Mouse (Mus musculus): ENCODE data around the gene Ppm1m. TPM values are rescaled to one million over a fixed set of nuclear protein-coding genes. Genes with fewer than 3 reads are reported as not detected.

Gene Ppm1m
- polyA plus RNA-seq, 1 experiment: 28.5 TPM

DNA sequence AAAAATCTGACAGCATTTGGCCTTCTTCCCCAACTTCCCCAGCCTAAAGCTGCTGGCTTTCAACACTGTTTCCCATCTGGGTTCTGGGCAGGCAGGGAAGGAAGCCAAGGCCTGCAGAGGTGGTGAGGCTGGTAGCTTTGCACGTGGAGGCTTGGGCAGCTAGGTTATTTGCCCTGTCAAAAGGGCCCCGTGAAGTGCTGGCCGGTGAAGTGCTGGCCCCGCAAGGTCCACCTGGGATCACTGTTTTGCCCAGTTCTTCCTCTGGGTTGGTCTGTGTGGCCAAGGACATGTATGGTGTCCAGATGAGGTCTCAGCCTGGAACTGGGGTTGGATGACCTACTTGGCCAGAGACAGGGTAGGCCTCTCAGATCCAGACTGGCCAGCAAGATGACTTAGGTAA, 10.4 kb upstream of the Ppm1m start:
- H3K36me3 ChIP-seq (ENCODE audit: control insufficient read depth, insufficient read depth, low read length): peaks cover 2% of the 10 kb centered on the region; the same call in 1 of the 2 replicates
- WGBS: 97% methylated on average over 4 of the region's 4 CpGs
- H3K27ac ChIP-seq (ENCODE audit: insufficient read depth, low read depth, low read length): no peak overlapping the region
- TF ChIP-seq POLR2A (IDR thresholded peaks at IDR 0.05; ENCODE audit: low read depth, low read length) (no peak), CTCF (conservative IDR thresholded peaks at IDR 0.05; ENCODE audit: insufficient read depth, insufficient read length, low read depth, low read length) (no peak)
- DNase-seq: no peak
- no peak overlapping the region for H3K4me3 ChIP-seq (ENCODE audit: insufficient read depth, low read depth, low read length)
- 0 out of 2 replicates have a peak, but pooled peaks cover 5% of the 10 kb centered on the region for H3K4me1 ChIP-seq (ENCODE audit: control insufficient read depth, insufficient read depth, low read length)
- H3K27me3 ChIP-seq (replicated peaks; ENCODE audit: control insufficient read depth, insufficient read depth, low read length): no peaks in the 10 kb centered on the region

DNA sequence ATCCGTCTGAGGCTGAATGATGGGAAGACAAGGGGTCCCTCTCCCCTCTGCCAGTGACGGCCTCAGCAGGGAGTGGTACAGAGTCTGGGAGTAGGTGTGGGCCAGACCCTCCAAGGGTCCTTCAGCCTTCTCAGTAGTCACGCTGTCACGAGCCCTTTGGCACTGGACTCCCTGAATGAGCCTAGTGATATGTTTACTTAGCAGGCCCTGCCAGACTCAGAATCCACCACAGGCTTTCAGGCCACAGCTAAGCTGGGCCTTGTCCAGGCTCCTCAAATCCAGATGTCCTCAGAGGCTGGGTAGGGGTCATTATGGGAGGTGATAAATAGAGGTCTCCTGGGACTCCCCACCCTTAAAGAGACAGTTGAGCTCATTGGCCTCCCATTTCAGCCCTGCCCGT, 8.6 kb upstream of the Ppm1m start:
- 75% methylated on average over 5 of the region's 5 CpGs for WGBS
- no peak for DNase-seq
- no peaks in the 10 kb centered on the region for H3K36me3 ChIP-seq (ENCODE audit: control insufficient read depth, insufficient read depth, low read length)
- H3K27ac ChIP-seq (ENCODE audit: insufficient read depth, low read depth, low read length): no peak overlapping the region
- no peaks in the 10 kb centered on the region for H3K27me3 ChIP-seq (replicated peaks; ENCODE audit: control insufficient read depth, insufficient read depth, low read length)
- H3K4me1 ChIP-seq (ENCODE audit: control insufficient read depth, insufficient read depth, low read length): peaks cover 11% of the 10 kb centered on the region
- no peak for TF ChIP-seq POLR2A (IDR thresholded peaks at IDR 0.05; ENCODE audit: low read depth, low read length)
- TF ChIP-seq CTCF (conservative IDR thresholded peaks at IDR 0.05; ENCODE audit: insufficient read depth, insufficient read length, low read depth, low read length): no peak
- H3K4me3 ChIP-seq (ENCODE audit: insufficient read depth, low read depth, low read length): no peak overlapping the region

DNA sequence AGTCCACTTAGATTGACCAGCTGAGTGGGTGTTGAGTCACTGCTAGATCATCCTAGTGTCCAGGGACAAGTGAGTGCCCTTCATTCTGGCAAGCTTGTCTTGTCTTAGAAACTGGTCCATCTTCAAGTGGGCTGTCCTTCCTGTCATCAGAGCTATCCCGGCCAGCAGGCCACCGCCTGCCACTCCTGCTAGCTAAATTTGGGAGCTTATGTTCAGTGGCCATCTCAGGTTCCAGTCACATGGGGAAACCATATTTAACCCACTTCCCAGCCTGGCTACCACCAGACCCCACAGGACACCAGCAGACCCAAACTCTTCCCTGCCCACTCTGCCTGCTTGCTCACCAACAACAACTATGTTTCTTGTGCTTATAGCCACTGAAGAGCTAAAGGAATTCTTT, 7.0 kb upstream of the Ppm1m start:
- Histone ChIP-seq H3K27me3 (replicated peaks; ENCODE audit: control insufficient read depth, insufficient read depth, low read length) (no peaks in the 10 kb centered on the region), H3K4me1 (ENCODE audit: control insufficient read depth, insufficient read depth, low read length) (peaks cover 15% of the 10 kb centered on the region), H3K4me3 (ENCODE audit: insufficient read depth, low read depth, low read length) (no peak overlapping the region), H3K27ac (ENCODE audit: insufficient read depth, low read depth, low read length) (no peak overlapping the region), H3K36me3 (ENCODE audit: control insufficient read depth, insufficient read depth, low read length) (no peaks in the 10 kb centered on the region)
- DNase-seq: no peak
- 80% methylated on average over 2 of the region's 2 CpGs for WGBS
- TF ChIP-seq CTCF (conservative IDR thresholded peaks at IDR 0.05; ENCODE audit: insufficient read depth, insufficient read length, low read depth, low read length) (no peak), POLR2A (IDR thresholded peaks at IDR 0.05; ENCODE audit: low read depth, low read length) (no peak)

DNA sequence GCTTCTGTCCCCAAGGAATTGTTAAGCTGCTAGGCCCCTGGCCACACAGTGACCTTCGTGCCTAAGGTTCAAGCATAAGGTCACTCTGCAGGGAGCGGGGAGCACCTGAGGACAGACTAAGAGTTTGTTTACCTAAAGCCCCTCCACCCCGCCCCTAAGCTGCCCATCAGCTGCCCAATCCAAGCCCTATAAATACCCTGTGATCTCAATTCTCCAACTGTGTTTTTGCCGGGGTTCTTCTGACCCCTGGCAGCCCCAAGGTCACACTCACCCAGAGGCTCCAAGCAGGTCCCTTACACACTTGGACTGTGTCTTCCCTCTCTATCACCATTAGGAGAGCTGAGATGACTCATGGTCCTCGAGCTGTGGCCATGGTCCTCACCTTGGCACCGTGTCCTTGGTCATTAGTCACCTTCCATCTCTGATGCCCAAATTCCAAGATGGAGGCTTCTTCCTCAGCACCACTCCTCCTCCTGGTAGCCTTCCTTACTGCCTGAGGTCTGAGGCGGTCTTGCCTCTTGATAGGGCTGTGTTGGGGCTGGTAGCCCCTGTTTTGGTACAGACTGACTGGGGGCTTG, 6.3 kb upstream of the Ppm1m start:
- Histone ChIP-seq H3K4me3 (ENCODE audit: insufficient read depth, low read depth, low read length) (no peak overlapping the region), H3K4me1 (ENCODE audit: control insufficient read depth, insufficient read depth, low read length) (peaks cover 12% of the 10 kb centered on the region), H3K36me3 (ENCODE audit: control insufficient read depth, insufficient read depth, low read length) (no peaks in the 10 kb centered on the region), H3K27me3 (replicated peaks; ENCODE audit: control insufficient read depth, insufficient read depth, low read length) (no peaks in the 10 kb centered on the region), H3K27ac (ENCODE audit: insufficient read depth, low read depth, low read length) (no peak overlapping the region)
- 84% methylated on average over 7 of the region's 7 CpGs for WGBS
- DNase-seq: no peak
- no peak for TF ChIP-seq POLR2A (IDR thresholded peaks at IDR 0.05; ENCODE audit: low read depth, low read length)
- TF ChIP-seq CTCF (conservative IDR thresholded peaks at IDR 0.05; ENCODE audit: insufficient read depth, insufficient read length, low read depth, low read length): no peak

DNA sequence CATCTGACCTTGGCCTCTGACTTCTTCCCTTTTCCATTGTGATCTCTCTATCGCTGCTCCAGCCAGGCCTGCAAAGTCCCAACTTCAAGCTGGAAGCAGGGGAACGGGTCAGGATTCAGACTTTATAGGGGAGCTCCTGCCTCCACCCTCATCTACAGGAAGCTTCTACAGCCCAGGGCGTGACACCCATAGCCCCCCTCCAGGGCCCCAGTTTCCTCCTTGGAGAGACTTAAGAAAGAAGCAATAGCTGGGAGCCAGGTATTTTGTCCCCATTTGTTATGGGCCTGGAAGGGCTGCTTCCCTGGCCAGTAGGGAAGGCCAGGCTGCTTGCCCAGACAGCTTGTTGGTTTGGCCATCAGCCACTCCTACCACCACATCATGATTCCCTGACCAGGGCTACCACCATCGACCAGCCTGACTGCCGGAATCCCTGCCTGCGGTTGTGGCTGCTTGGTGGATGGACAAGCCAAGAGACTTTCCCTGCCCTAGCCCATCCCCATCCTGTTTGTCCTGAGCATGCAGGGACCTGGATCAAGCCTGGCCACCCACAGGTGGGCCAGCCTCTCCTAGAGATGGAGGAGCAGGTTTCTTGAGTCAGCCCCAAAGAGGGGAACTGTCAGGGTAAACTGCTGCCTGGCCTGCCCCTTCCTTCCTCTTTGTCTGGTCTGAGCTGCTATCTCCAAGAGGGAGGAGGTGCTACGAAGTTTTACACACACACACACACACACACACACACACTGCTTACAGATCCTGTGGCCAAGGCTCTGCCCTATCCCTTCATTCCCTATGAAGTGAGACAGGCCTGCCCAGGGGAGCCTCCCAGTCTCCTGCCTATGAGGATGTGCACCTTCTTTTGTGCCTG, 4.7 kb upstream of the Ppm1m start:
- no peak for DNase-seq
- Histone ChIP-seq H3K4me3 (ENCODE audit: insufficient read depth, low read depth, low read length) (no peak overlapping the region), H3K36me3 (ENCODE audit: control insufficient read depth, insufficient read depth, low read length) (no peaks in the 10 kb centered on the region), H3K27me3 (replicated peaks; ENCODE audit: control insufficient read depth, insufficient read depth, low read length) (no peaks in the 10 kb centered on the region), H3K4me1 (ENCODE audit: control insufficient read depth, insufficient read depth, low read length) (peaks cover 12% of the 10 kb centered on the region), H3K27ac (ENCODE audit: insufficient read depth, low read depth, low read length) (no peak overlapping the region)
- TF ChIP-seq CTCF (conservative IDR thresholded peaks at IDR 0.05; ENCODE audit: insufficient read depth, insufficient read length, low read depth, low read length) (no peak), POLR2A (IDR thresholded peaks at IDR 0.05; ENCODE audit: low read depth, low read length) (no peak)
- 68% methylated on average over 7 of the region's 7 CpGs for WGBS

DNA sequence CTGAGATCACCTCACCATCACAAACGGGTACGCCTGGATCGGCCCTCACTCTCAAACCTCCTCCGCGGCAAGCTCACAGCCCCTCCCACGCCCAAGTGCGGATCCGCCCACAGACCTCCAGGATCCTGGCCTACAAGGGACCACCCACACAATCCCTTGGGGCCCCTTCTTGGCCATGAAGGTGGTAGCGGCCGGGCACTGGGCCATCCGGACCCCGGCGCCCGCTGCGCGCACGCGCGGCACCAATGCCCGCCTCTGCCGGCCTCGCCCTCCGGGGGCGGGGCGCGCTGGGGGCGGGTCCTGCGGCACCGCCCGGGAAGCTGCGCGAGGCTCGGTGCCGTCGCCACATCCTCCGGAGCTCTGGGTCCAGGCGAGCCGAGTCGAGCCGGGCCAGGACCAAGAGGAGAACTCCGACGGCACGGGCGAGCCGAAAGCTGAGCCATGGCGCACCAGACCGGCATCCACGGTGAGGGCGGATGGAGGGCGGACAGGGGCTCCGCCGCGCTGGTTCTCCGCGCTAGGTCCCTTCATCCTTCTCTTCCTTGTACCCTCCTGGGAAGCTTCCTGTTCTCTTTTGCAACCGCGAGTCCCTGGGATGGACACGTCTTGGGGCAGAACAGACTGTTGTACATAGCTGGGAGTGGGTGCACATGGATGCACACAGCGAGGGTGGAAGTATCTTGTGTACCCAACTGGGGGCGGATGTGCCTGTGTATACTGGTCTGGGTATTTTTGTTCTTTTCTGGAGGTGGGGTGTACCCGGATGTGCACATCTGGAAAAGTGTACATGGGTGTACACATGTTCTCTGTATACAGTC, 3.5 kb upstream of the Ppm1m start, which contains the start of gene Twf2:
Gene Twf2, plus strand, starts transcription at position 290 of the 818 bp plus-strand sequence.
- no peaks in the 10 kb centered on the region for H3K36me3 ChIP-seq (ENCODE audit: control insufficient read depth, insufficient read depth, low read length)

More for the DNA sequence above, 3.5 kb upstream of the Ppm1m start, which contains the start of gene Twf2:
- Histone ChIP-seq H3K4me1 (ENCODE audit: control insufficient read depth, insufficient read depth, low read length) (peaks cover 12% of the 10 kb centered on the region), H3K27me3 (replicated peaks; ENCODE audit: control insufficient read depth, insufficient read depth, low read length) (no peaks in the 10 kb centered on the region), H3K27ac (ENCODE audit: insufficient read depth, low read depth, low read length) (peak within 1 kb of the TSS; percentile 76), H3K4me3 (ENCODE audit: insufficient read depth, low read depth, low read length) (peak within 1 kb of the TSS; percentile 83)
- WGBS: 2% methylated on average over 61 of the region's 61 CpGs
- TF ChIP-seq CTCF (conservative IDR thresholded peaks at IDR 0.05; ENCODE audit: insufficient read depth, insufficient read length, low read depth, low read length): no peak
- TF ChIP-seq POLR2A (IDR thresholded peaks at IDR 0.05; ENCODE audit: low read depth, low read length): no peak
- DNase-seq: peak; percentile 95

Data from kidney, adult 2 months (tissue).